Mouse (Mus musculus): ENCODE measurements around the gene Phf21a. TPM values are rescaled to one million over a fixed set of nuclear protein-coding genes. Genes with fewer than 3 reads are reported as not detected.
A peak's percentile ranks its signal among the peaks of the same experiment; 100 is the strongest.

Phf21a gene
- polyA plus RNA-seq, 1 experiment = 52.2 TPM

DNA sequence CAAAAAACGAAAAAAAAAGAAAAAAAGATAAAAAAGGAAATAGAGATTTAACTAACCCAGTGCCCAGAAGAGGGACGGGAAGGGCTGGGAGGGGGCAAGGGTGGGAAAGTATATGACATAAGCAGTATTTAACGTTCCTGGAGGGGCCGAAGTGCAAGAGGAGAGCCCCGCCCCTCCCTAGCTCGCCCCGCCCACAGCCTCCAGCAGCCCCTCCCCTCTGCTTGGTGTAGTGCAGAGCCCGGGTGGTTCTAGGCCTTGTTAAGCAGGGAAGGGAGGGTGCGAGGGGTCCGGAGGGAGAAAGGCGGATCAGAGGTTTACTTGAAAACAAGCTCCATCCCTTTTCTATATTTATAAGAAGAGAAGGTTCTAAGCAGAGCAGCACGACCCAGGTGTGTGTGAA is 268.0 kb downstream of the Phf21a start:
- no peak for TF ChIP-seq CTCF (IDR thresholded peaks at IDR 0.05; ENCODE audit: low read depth, low read length)
- TF ChIP-seq EP300 (IDR thresholded peaks at IDR 0.05; ENCODE audit: insufficient read depth, low read depth, low read length) = no peak
- TF ChIP-seq POLR2A (IDR thresholded peaks at IDR 0.05; ENCODE audit: insufficient read depth, low read length) = no peak
- Histone ChIP-seq H3K36me3 (ENCODE audit: control insufficient read depth, insufficient read depth, low read length, poor library complexity, severe bottlenecking) (0 out of 2 replicates have a peak, but pooled peaks cover 3% of the 10 kb centered on the region), H3K9me3 (replicated peaks; ENCODE audit: control insufficient read depth, insufficient read depth, low read length, poor library complexity, severe bottlenecking) (no peaks in the 10 kb centered on the region), H3K27me3 (ENCODE audit: control insufficient read depth, insufficient read depth, low read length, poor library complexity, severe bottlenecking) (no peaks in the 10 kb centered on the region), H3K9ac (ENCODE audit: low read depth, poor library complexity, severe bottlenecking) (no peak overlapping the region), H3K4me3 (ENCODE audit: low read depth, low read length) (no peak overlapping the region), H3K27ac (ENCODE audit: insufficient read depth, low read length) (no peak overlapping the region), H3K4me1 (ENCODE audit: control insufficient read depth, insufficient read depth, low read length) (no peaks in the 10 kb centered on the region)

DNA sequence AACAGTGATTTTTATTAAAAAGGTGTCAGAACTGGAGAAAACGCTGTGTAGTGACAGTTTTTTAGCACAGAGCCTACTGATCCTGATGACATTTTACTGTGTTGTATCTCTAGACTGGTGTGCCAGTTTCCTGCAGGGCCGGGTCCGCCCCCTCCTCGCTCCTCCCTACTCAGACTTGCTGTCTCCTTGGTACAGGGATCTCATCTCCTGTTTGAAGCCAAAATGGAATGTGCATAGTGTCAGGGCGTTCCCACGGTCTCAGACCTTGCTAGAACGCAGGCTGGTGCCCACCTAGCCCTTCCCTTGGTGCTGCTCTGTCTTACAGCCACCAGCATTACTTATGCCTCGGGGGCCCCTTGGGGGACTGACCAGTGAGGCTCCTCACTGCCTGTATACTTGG is 268.9 kb downstream of the Phf21a start:
- Histone ChIP-seq H3K9me3 (replicated peaks; ENCODE audit: control insufficient read depth, insufficient read depth, low read length, poor library complexity, severe bottlenecking) (no peaks in the 10 kb centered on the region), H3K27ac (ENCODE audit: insufficient read depth, low read length) (no peak overlapping the region), H3K27me3 (ENCODE audit: control insufficient read depth, insufficient read depth, low read length, poor library complexity, severe bottlenecking) (no peaks in the 10 kb centered on the region), H3K36me3 (ENCODE audit: control insufficient read depth, insufficient read depth, low read length, poor library complexity, severe bottlenecking) (0 out of 2 replicates have a peak, but pooled peaks cover 3% of the 10 kb centered on the region), H3K4me1 (ENCODE audit: control insufficient read depth, insufficient read depth, low read length) (no peaks in the 10 kb centered on the region), H3K9ac (ENCODE audit: low read depth, poor library complexity, severe bottlenecking) (no peak overlapping the region), H3K4me3 (ENCODE audit: low read depth, low read length) (no peak overlapping the region)
- TF ChIP-seq CTCF (IDR thresholded peaks at IDR 0.05; ENCODE audit: low read depth, low read length) = no peak

DNA sequence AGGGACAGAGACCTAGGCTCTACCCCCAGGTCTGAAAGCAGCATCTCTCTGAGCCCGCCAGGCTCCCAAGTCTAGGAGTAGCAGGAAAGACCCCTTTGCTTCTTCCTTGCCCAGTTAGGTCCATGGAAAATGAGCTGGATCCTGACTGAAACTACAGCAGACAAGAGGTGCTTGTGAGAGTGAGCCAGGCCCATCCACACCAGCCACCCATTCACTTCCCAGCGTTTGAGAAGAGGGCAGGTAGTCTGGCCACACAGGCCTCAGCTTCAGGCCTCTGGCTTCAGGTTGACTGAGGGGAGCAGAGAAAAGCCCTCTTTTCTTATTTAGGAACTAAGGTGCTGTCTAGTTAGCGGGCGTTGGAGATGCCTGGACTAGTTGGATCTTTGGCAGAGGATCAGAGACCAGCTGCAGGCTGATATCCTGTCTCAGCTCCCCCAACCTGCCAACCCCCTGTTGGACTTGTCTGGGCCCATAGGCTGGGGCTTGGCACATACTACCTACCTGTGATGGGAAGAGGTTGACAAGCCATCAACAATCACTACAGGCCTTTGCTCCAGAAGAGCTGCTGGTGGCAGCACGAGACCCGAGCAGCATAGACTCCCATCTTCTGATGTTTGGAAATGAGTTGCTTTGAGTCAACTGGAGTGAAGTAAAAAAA is 269.8 kb downstream of the Phf21a start:
- H3K27ac ChIP-seq (ENCODE audit: insufficient read depth, low read length) = no peak overlapping the region
- no peak for TF ChIP-seq CTCF (IDR thresholded peaks at IDR 0.05; ENCODE audit: low read depth, low read length)
- TF ChIP-seq POLR2A (IDR thresholded peaks at IDR 0.05; ENCODE audit: insufficient read depth, low read length) = no peak
- TF ChIP-seq EP300 (IDR thresholded peaks at IDR 0.05; ENCODE audit: insufficient read depth, low read depth, low read length) = no peak
- H3K4me3 ChIP-seq (ENCODE audit: low read depth, low read length) = no peak overlapping the region
- H3K9ac ChIP-seq (ENCODE audit: low read depth, poor library complexity, severe bottlenecking) = no peak overlapping the region
- 0 out of 2 replicates have a peak, but pooled peaks cover 3% of the 10 kb centered on the region for H3K36me3 ChIP-seq (ENCODE audit: control insufficient read depth, insufficient read depth, low read length, poor library complexity, severe bottlenecking)
- H3K27me3 ChIP-seq (ENCODE audit: control insufficient read depth, insufficient read depth, low read length, poor library complexity, severe bottlenecking) = no peaks in the 10 kb centered on the region
- H3K9me3 ChIP-seq (replicated peaks; ENCODE audit: control insufficient read depth, insufficient read depth, low read length, poor library complexity, severe bottlenecking) = no peaks in the 10 kb centered on the region
- peaks cover 2% of the 10 kb centered on the region for H3K4me1 ChIP-seq (ENCODE audit: control insufficient read depth, insufficient read depth, low read length)

DNA sequence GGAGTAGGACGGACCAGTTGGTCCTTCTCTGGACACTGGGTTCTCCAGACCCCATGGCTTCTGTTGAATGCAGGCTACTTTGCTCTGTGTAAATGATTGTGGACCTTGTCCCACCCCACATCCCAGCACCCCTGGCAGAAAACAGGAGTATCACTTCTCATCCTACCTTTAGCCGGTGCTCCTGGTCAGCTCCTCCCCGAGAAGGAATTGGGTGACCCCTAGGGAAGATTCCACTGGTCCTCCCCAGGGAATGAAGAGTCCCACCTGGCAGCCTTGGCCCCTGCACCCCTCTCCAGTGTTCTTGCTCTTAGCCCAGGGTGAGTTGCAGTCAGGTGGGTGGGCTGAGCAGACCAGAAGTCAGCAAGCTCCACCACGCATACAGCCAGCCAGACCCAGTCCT is 271.2 kb downstream of the Phf21a start:
- Histone ChIP-seq H3K4me1 (ENCODE audit: control insufficient read depth, insufficient read depth, low read length) (peaks cover 3% of the 10 kb centered on the region), H3K27me3 (ENCODE audit: control insufficient read depth, insufficient read depth, low read length, poor library complexity, severe bottlenecking) (no peaks in the 10 kb centered on the region), H3K4me3 (ENCODE audit: low read depth, low read length) (no peak overlapping the region), H3K27ac (ENCODE audit: insufficient read depth, low read length) (no peak overlapping the region), H3K36me3 (ENCODE audit: control insufficient read depth, insufficient read depth, low read length, poor library complexity, severe bottlenecking) (0 out of 2 replicates have a peak, but pooled peaks cover 3% of the 10 kb centered on the region), H3K9me3 (replicated peaks; ENCODE audit: control insufficient read depth, insufficient read depth, low read length, poor library complexity, severe bottlenecking) (no peaks in the 10 kb centered on the region), H3K9ac (ENCODE audit: low read depth, poor library complexity, severe bottlenecking) (no peak overlapping the region)
- TF ChIP-seq POLR2A (IDR thresholded peaks at IDR 0.05; ENCODE audit: insufficient read depth, low read length) (no peak), EP300 (IDR thresholded peaks at IDR 0.05; ENCODE audit: insufficient read depth, low read depth, low read length) (no peak), CTCF (IDR thresholded peaks at IDR 0.05; ENCODE audit: low read depth, low read length) (no peak)

DNA sequence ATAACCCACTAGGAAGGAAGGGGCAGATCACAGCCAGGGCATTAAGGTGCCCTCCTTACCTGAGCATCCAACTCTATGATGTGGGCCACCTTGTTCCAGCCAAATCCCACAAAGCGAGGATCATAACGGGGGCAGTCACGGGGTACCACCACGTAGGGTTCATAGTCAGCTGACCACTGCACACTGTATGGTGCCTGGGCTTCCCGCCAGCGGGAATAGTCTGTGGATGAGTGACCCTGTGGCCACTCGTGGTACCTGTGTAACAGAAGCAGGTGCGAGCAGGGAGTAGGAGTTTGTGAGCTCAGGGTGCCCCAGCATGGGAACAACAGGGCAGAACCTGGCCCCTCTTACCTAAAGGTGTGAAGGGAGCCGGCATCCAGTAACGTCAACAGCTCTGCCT is 272.7 kb downstream of the Phf21a start:
- Histone ChIP-seq H3K9me3 (replicated peaks; ENCODE audit: control insufficient read depth, insufficient read depth, low read length, poor library complexity, severe bottlenecking) (no peaks in the 10 kb centered on the region), H3K27me3 (ENCODE audit: control insufficient read depth, insufficient read depth, low read length, poor library complexity, severe bottlenecking) (no peaks in the 10 kb centered on the region), H3K4me1 (ENCODE audit: control insufficient read depth, insufficient read depth, low read length) (peaks cover 3% of the 10 kb centered on the region), H3K4me3 (ENCODE audit: low read depth, low read length) (no peak overlapping the region), H3K27ac (ENCODE audit: insufficient read depth, low read length) (no peak overlapping the region), H3K9ac (ENCODE audit: low read depth, poor library complexity, severe bottlenecking) (no peak overlapping the region), H3K36me3 (ENCODE audit: control insufficient read depth, insufficient read depth, low read length, poor library complexity, severe bottlenecking) (0 out of 2 replicates have a peak, but pooled peaks cover 3% of the 10 kb centered on the region)
- TF ChIP-seq POLR2A (IDR thresholded peaks at IDR 0.05; ENCODE audit: insufficient read depth, low read length) (no peak), CTCF (IDR thresholded peaks at IDR 0.05; ENCODE audit: low read depth, low read length) (no peak), EP300 (IDR thresholded peaks at IDR 0.05; ENCODE audit: insufficient read depth, low read depth, low read length) (no peak)

DNA sequence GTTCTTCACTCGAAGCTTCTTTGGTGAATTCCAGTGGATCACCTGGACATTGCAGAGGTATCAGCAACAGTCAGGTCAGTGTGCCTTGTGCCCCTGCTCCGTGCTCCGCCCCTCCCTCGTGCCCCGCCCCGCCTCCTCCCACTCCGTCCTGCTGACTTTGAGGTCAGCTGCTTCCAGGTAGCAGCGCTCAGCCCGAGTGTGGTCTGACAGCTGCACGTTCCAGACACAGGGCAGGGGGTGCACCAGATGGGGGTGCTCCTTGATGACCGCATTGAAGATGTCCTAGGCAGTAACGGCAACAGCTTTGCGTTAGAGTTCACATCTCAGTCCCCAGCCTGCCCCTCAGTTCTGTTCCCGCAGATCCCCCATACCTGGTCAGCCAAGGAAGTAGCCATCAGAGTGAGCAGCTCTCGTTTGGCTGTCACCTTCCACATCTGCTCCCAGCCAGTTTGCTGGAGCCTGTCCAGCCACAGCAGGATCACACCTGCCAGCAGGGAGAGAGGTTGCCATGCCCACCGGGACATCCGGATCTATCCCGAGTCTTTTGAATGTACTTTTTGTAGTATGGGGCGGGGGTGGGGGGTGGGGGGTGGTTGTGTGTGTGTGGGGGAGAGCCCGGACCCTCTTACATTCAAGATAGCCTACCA is 274.6 kb downstream of the Phf21a start:
- Histone ChIP-seq H3K27me3 (ENCODE audit: control insufficient read depth, insufficient read depth, low read length, poor library complexity, severe bottlenecking) (no peaks in the 10 kb centered on the region), H3K4me3 (ENCODE audit: low read depth, low read length) (peak overlapping the region; percentile 17; the same call in 1 of the 2 replicates), H3K4me1 (ENCODE audit: control insufficient read depth, insufficient read depth, low read length) (peaks cover 9% of the 10 kb centered on the region), H3K9me3 (replicated peaks; ENCODE audit: control insufficient read depth, insufficient read depth, low read length, poor library complexity, severe bottlenecking) (no peaks in the 10 kb centered on the region), H3K36me3 (ENCODE audit: control insufficient read depth, insufficient read depth, low read length, poor library complexity, severe bottlenecking) (0 out of 2 replicates have a peak, but pooled peaks cover 3% of the 10 kb centered on the region), H3K9ac (ENCODE audit: low read depth, poor library complexity, severe bottlenecking) (no peak overlapping the region), H3K27ac (ENCODE audit: insufficient read depth, low read length) (no peak overlapping the region)
- TF ChIP-seq POLR2A (IDR thresholded peaks at IDR 0.05; ENCODE audit: insufficient read depth, low read length) (no peak), EP300 (IDR thresholded peaks at IDR 0.05; ENCODE audit: insufficient read depth, low read depth, low read length) (no peak), CTCF (IDR thresholded peaks at IDR 0.05; ENCODE audit: low read depth, low read length) (no peak)
